Mouse (Mus musculus) fibroblast of lung, adult 2 months (primary cell): ENCODE data around the gene Dab1.

Experiments
- DNase-seq: peaks from one replicate; pipeline ENCODE4 v3.0.0-alpha.2; 2011; ENCODE audit warnings: low read depth

The Dab1 gene

GRCm38 (mm10) chr4:103700392-103700791 is 81.2 kb downstream of the Dab1 start:
- no peak for DNase-seq

- DNase-seq, result no peak
Observed at GRCm38 (mm10) chr4:103702137-103702536, 83.0 kb downstream of the Dab1 start.

GRCm38 (mm10) chr4:103704477-103704876 is 85.3 kb downstream of the Dab1 start:
- no peak for DNase-seq

- no peak for DNase-seq
Observed at GRCm38 (mm10) chr4:103706501-103706900, 87.3 kb downstream of the Dab1 start.

GRCm38 (mm10) chr4:103707140-103707539 is 88.0 kb downstream of the Dab1 start:
- no peak for DNase-seq

GRCm38 (mm10) chr4:103711353-103711752 is 92.2 kb downstream of the Dab1 start:
- DNase-seq, result no peak

GRCm38 (mm10) chr4:103713921-103714320 is 94.8 kb downstream of the Dab1 start:
- no peak for DNase-seq

GRCm38 (mm10) chr4:103714991-103715390 is 95.8 kb downstream of the Dab1 start:
- no peak for DNase-seq

GRCm38 (mm10) chr4:103715568-103715967 is 96.4 kb downstream of the Dab1 start:
- DNase-seq, result no peak

GRCm38 (mm10) chr4:103722738-103723137 is 103.6 kb downstream of the Dab1 start:
- DNase-seq, result no peak

GRCm38 (mm10) chr4:103726486-103726885 is 107.3 kb downstream of the Dab1 start:
- no peak for DNase-seq

- no peak for DNase-seq
Observed at GRCm38 (mm10) chr4:103737185-103737584, 118.0 kb downstream of the Dab1 start.

GRCm38 (mm10) chr4:103751249-103751855 is 132.2 kb downstream of the Dab1 start:
- DNase-seq, result no peak

GRCm38 (mm10) chr4:103754561-103754960 is 135.4 kb downstream of the Dab1 start:
- no peak for DNase-seq

GRCm38 (mm10) chr4:103757241-103757640 is 138.1 kb downstream of the Dab1 start:
- no peak for DNase-seq

GRCm38 (mm10) chr4:103762416-103762815 is 143.3 kb downstream of the Dab1 start:
- no peak for DNase-seq

- no peak for DNase-seq
Observed at GRCm38 (mm10) chr4:103775712-103776111, 156.6 kb downstream of the Dab1 start.

- DNase-seq, result no peak
Observed at GRCm38 (mm10) chr4:103781398-103781797, 162.2 kb downstream of the Dab1 start.

GRCm38 (mm10) chr4:103783561-103784247 is 164.5 kb downstream of the Dab1 start:
- DNase-seq, result no peak

- DNase-seq, result no peak
Observed at GRCm38 (mm10) chr4:103793589-103794312, 174.6 kb downstream of the Dab1 start.

GRCm38 (mm10) chr4:103796416-103796815 is 177.3 kb downstream of the Dab1 start:
- no peak for DNase-seq

GRCm38 (mm10) chr4:103802439-103802838 is 183.3 kb downstream of the Dab1 start:
- no peak for DNase-seq

GRCm38 (mm10) chr4:103804461-103804860 is 185.3 kb downstream of the Dab1 start:
- DNase-seq, result no peak
